Mouse (Mus musculus): ENCODE measurements at regions not wholly inside any gene's neighbourhood (a gene's known extent, or its start where the extent isn't known, plus 50 kb on each side); places are given as distances from the start of the nearest gene placed in this dataset.
"Not testable (repeated sequence)": the region's sequence is repeated elsewhere in the genome, so short reads cannot be mapped to it uniquely, and the experiment has no call there.

DNA sequence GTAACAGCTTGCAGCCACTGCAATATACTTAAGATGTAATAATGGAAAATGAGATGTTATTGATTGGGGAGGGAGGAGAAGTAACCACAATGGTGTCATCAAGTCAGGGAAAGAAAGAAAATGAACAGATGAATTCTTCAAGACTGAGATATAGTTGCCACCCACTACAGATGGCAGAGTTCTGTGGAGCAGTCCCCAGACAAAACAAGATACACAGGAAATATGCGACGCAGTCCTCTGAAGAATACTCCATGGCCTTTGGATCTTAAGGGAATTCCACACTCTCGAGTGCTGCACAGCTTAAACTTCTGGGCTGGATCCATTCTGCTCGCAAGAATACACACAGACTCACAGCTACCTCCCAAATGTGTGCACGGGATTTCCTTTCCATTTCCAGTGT is 113.4 kb downstream of the Sox4 start:
- no peak for DNase-seq

DNA sequence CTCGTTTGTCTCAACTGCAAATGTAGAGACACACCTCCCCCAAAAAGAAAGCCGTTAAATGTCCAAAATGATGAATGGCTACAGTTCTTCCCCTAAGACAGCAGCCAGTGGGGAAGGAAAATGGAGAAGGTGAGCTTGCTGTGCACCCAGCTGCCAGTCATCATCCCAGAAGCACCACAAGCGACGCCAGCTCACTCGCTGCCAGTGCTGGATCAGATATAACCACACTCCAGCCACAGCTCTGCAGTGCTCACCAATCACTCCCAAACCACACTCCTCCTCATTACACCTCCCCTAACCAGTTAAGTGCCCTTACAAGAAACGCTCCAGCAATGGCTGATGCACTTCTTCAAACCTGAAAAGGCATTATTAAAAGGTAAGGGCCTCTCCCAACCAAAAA is 114.4 kb downstream of the Sox4 start:
- DNase-seq = no peak

DNA sequence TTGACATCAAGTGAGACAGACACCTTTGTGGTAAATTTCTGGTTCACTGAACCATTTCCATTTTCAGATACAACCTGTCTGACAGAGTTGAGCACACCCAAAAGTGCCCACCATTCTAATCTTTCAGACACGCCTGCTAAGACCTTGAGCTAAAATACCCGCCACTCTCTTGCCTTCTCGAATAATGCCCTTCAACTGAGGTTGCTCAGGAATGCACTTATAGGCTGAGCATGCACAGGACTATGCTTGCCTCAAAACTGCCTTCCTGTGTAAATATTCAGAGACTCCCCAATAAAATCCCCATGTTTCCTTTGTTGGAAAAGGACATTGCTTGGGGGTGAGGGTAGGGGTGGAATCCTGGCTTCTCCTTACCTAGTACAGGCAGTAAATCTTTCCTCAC is 115.3 kb downstream of the Sox4 start:
- no peak for DNase-seq

DNA sequence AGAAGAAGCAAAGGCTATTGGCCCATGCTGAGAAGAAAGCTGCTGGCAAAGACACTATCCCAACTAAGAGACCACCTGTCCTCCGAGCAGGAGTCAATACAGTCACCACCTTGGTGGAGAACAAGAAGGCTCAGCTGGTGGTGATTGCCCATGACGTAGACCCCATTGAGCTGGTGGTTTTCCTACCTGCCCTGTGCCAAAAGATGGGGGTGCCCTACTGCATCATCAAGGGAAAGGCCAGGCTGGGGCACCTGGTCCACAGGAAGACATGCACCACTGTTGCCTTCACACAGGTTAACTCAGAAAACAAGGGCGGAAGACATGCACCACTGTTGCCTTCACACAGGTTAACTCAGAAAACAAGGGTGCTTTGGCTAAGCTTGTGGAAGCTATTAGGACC is 116.3 kb downstream of the Sox4 start:
- DNase-seq = not testable (repeated sequence)

DNA sequence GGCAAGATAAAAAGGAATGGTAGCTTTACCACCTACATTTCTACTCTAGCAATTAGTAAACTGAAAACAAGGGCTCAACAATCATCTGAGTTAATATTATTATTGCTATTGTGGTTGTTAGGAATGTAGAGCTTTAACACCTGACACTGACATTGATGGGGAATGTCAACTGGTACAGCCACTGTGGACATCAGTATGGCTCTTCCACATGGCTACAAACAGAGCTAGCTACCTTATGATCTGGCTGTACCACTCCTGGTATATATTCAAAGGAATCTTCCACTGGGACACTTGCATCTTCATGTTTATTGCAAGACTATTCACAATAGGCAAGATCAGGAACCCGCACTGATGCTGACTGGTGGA is 119.8 kb downstream of the Sox4 start:
- no peak for DNase-seq

DNA sequence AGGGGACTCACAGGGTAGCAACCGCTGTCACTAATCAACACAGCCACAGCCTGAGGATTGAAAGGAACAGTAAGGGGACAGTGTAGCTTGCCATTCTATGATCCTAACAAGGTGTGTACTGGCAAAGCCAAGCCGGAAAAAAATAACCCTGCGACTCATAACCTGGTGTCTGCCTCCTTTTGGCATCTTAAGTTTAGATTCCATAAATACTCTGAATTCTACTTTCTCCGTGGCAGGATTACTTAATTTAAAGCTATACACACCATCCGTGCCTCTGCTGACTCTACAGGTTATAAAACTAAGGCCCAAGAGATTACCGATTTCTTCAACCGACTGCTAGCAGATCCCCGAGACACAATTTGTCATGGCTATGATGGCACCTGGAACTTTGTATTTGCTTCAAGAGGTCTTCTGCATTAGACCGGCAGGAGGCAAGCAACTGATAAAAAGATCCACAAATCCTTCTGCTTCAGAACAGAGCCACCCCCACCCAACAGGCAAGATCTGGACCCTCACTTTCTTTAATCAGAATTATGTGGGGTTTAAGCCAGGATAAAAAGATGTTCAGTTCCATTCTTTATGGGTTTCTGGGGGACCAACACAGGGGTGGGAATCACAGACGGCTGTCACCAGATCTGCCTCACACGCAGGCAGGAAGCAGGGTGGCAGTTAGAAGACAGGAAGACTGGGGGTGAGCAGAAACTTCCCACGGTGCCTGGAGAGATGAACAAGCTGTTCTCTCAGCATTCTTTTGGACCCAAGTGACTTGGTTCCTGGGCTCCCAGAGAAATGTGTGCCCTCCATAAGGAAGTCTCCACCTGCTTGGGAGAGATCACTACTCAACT is 120.4 kb downstream of the Sox4 start:
- no peak for DNase-seq

DNA sequence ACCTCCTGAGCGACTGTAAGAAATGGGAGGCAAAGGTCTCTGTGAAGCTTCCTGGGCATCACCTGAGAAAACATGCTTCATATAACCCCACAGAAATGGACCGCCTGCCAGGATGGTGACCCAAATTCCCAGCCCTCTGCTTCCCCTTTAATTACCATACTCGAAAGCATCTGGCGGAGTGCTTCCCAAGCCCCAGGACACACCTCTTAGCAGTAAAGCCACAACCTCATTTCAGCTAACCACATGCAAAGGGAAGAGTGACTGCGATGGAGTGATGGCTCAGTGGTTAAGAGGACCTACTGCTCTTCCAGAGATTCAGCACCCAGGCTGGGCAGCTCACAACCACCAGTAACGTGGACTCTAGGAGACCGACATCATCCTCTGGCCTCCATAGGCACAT is 127.2 kb downstream of the Sox4 start:
- no peak for DNase-seq

DNA sequence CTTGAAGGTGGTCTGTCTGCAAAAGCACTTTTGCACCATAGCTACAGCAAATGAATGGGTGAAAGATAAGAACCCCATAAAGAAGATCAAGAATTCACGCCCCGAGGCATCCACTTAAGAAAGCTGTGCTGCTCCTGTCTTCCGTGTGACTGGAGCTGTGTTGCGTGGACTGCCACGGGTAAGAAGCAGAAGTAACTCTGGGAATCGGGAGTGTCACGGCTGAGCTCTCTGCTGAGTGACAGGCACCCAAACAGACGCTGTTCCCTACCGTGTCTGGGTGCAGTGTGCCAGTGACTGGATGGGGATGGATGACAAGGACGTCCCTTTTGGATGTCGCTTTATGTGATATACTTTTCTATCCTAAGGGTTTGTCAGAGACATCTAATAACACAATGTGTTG is 129.5 kb downstream of the Sox4 start:
- no peak for DNase-seq

DNA sequence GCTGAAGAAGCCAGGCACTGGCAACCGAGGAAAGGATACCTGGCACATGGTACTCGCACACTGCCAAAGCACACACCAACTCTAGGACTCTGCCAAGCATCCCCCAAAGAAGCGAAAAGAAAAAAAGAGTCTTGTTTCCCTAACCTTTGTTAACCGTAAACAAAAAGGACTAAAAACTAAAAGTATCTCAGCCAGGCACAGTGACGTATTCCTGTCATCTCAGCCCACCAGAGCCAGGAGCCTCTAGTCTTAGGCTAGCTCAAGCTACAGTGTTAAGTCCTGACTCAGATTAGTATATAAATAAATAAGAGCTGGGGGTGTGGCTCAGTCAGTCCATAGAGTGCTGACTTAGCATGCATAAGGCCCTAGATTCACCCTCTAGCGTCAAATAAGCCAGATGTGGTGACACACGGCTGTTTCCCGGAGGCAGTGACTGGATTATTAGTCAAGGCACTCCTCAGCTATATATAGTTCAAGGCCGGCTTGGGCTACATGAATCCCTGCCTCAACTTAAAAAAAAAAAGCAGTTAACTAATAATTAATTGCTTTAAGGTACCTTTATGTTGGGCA is 130.1 kb downstream of the Sox4 start:
- DNase-seq = no peak

DNA sequence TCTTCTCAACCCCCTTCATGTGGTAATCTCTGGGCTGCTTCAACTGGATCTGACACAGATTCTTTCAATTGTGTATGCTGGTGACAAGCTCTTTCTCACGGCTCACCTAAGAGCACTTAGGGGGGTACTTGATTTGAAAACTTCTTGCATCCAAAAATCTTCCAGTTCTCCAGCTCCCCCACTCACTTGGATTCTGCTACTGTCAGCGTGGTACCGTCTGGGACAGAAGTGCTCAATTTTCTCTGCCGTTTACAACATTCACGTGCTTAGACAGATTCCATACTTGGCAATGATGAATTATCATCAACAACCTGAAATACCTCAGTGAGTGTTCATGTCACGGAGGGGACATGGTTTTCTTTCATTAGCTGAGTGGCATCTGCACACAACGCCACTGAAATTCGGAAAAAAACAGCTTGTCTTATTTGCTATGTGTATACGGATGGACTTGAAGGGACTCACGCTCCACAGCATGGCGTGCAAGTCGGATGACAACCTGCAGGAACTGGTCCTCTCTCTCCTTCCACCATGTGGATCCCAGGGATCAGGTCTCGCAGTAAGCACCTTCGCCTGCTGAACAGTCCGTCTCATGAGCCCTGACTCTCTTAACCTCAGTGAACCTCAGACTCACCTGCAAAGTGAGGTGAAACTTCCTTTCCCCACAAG is 132.5 kb downstream of the Sox4 start:
- no peak for DNase-seq

DNA sequence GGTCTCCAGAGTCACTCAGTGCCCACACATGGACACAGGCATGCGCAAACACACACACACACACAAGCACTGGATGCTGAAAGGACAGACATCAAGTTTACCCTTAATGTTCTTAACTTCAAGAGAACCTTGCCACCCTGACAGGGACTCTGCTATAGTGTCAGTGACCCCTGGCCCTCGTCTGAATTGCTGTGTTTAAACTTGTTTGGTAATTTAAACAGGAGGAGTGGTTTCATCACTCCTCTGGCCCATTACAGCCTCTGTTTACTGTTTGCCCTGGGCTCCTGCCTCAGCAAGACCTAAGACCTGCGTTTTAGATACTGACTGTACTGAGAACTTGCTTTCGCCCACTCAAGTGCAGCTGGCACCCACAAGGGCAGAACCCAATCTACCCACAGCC is 139.4 kb downstream of the Sox4 start:
- no peak for DNase-seq

DNA sequence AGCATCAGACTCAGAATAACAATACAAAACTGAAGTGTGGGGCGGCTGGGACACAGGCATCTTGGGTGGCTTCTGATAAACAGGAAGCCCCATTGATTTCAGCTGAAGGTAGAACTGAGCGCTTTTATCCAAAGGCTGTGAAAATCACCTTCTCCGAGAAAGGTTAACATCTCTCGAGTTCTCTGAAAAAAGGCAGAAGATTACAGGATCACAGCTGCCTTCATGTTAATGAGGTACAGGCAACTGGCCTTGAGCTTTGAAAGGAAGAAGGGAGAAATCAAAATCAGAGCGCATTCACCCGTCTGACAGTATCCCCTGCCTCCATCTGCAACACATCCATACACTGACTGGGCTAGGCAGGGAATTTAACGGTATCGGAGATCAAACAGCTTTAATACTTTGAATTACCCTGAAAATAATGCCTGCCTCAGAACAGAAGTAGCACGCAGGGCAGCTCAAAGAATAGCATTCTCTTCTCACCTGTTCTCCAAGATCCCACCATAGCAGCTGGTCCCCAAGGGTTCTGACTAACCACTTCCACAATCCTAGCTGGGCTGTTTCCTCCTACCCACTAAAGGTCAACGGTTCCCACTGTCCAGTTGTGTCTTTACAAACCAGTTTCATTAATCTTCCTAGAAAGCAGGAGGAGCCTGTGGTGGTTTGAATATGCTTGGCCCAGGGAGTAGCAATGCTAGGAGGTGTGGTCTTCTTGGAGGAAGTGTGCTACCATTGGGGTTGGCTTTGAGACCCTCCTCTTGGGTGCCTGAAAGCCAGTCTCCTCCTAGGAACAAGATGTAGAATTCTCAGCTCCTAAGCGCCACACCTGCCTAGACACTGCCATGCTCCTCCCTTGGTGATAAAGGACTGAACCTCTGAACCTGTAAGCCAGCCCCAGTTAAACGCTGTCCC is 141.6 kb downstream of the Sox4 start:
- DNase-seq = no peak

DNA sequence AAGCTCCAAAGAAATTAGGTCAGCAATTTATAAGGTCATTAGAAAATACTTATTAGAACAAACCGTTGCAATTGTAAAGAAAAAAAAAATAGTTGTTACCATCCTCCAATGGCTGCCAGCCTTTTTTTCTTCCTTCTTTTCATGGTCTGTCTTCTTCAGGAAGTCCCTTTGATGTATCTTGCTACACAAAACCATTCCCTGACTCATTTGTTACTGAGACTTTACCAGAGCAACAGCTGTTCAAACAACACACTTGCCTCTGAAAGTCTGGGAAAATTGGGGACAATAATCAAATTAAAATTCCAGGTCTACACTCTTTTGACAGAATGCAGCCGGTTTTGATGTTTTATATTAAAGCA is 142.5 kb downstream of the Sox4 start:
- DNase-seq = no peak

DNA sequence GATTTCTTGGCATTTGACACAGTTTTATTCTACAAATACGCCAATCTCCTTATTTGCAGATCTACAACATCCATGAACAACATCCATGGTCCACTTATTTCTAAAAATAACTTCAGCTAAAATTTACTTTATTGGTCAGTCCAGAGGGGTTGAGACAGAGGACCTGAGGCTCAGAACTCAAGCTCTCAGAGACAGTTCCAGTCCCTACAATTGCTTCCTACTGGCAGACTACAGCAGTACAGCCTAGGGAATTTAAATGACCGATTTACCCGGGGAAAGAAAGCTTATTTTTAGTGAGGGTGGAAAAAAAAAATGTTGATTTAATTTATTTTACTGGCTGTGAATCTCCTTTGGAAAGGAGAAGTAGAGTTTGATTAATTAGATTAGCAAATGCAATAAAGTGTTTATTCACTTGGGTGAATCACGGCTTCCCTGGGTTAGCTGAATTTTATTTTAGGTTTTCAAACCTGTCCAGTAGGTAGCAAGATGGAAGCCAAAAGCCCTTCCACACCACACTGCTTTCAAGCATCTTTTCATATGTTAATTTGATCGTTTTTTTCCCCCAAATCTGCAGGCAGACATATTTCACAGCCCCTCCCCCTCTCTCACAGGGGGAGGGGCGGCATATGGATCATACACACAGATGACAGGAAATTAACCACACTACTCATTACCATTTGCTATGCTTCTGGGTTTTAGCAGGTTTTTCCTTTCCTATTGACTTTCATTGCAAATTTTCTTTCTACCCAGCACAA is 143.0 kb downstream of the Sox4 start:
- no peak for DNase-seq

DNA sequence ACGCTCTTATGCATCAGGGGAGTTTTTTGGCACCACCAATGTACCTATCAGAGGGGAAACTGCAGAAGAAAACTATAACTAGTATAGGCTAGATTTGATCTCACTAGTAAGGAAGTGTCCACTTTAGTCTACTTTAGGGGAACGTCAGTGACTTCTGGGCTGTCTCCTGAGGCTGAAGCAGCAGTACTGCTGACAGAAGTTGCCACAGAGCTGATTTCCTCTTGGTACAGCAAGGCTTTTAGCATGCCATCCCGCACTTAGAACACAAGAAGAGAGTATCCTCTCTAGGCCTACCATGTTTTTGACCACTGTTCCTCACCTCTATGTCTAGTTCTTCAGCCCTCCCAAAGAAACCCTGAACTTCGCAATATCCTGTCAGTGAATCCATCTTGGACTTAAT is 148.2 kb downstream of the Sox4 start:
- DNase-seq = no peak

DNA sequence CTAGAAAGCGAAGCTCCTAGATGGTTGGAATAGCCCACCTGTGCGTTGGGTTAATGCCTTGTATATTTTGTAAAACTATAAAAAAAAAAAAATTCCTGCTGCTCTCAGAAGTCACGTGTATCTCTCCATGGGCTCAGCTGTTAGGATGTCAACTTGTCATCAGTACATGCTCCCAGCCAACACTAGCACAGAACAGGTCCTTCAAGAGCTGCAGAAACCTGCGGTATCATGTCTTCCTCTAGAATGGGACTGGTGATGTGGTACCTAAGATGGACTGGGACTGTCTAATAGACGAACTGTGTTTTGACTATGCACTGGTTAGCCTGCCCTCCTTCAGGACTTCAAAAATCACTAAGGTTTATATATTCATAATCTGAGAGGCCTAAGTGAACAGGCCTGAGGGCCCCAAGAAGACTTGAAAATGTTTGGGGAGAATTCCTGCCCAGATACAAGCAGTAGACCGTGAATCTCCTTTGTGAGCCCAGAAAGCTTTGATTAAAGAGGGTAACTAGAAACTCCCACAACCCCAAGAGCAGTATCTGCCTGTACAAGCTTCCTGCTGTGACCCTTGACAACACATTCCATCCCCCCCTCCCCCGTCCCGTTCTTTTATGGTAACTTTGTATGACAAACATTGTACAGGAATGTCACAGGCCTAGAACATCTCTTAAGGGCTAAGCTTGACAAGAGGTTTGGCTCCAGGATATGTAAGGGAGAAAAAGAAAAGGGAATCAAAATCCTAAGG is 152.1 kb downstream of the Sox4 start:
- no peak for DNase-seq

DNA sequence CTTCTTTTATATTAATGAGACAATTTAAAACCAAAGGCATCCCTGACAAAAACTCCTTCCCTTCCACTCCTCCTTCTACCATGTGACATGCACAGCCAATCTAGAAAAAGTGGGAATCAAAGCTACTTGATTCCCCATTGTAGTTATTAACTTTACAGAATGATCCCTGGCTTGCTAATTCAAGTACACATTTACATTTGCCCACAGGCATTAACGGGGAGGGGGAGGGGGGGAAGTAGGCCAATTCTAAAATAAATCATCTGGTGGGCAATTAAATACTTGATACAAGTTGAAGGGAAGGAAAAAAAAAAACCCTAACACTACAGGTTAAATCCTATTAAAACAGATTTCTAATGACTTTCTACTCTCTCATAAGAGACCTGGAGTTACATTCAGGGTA is 152.8 kb downstream of the Sox4 start:
- no peak for DNase-seq

DNA sequence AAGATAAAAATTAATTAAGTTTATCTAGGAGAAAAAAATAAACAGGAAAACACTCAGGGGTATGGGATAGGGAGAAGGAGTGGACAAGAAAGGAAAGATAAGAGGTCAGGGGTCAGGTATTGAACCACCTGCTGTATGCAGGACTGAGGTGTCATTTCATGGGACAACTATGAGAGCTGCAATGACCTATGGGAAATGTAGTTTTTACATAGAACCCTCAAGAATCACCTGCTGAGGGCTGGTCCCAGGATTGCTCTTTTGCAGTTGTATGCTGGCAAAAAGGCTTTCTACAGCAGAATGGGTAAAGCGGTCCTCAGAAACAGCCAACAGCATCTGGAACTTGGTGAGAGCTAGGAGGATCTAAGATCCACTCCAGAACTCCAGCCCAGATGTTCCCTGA is 154.0 kb downstream of the Sox4 start:
- no peak for DNase-seq

DNA sequence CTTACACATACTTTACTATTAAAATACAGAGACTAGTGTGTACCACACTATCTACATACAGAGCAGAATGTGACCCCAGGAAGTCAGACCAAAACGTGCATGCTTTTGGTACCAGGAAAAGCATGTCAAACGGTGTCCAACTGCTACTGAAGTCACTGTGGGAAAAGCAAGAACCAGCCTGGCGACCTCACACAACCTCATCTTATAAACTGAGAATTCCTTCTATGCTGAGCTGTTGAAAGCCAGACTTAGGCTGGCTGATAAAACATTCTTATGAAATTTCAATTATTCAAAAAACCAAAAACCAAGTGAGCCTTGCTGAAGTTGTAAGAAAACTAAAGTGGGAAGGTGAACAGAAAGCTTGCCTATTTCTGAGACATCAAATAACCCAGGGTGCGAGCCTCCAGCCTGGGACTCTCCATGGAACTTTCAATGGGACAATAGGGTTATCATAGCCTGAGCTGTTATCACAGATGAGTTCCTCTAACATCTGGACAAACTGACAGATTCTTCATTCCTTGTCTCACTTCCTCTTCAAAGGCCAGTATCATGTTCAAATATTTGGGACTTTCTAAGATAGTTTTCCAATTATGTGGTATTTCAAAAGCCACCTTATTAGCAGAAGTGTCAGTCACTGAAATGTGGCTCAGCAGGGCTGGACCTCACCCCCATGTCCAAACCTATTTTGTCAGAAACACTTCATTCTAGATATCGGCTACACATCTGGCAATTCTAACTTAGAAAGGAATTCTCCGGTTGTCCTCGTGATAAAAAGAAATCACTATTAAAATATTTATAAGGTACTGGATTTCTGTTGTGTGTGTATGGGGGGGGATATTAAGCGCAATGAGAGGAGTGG is 155.7 kb downstream of the Sox4 start:
- no peak for DNase-seq

DNA sequence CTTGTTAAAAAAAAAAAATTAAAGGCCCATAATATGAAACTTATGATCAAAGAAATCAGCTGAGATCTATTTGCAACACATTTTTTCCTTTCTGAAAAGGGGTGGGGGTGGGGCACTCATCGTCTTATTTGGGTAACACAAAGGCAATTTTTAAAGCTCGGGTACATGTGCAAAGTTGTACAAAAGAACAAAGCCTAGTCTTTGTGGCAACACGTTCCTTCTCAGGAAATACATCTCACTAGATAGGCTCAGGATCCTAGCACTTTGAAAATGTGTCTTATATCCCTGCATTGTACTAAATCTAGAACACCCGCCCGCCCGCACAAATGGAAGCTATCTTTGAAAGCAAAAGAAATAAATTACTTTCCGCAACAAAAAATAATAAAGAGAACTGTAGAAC is 158.2 kb downstream of the Sox4 start:
- no peak for DNase-seq

All from gastrocnemius, postnatal 25 days (tissue).